Mouse (Mus musculus): ENCODE results near the gene Clec11a.

DNA sequence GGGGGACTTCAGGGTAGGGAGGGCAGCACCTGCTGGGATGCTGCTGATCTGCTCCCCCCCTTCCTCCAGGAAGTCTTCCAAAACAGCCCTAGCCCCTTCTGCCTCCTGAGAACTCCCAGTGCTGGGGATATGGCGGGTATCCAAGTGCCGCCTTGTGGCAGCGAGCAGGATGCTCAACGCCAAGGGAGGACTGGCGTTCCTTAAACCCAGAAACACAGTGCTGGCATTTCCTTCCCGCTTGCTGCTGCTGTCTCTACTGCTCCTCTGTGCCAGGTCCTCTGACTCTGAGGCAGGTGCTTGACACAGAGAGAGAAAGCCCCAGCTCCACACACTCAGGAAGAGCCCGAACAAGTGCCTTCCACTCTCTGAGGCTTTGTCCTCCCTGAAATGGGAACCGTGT lies 14.2 kb upstream of the Clec11a start:
- TF ChIP-seq GATA1 (IDR thresholded peaks at IDR 0.05; ENCODE audit: borderline replicate concordance, low read length) (no peak), FLI1 (IDR thresholded peaks at IDR 0.05; ENCODE audit: low read length) (no peak)

All from megakaryocyte, embryonic 14.5 days (primary cell).